Comparison of ENCODE assay signal across 17 mouse cellular contexts in genomic region chrX:69811798-69812197, GRCm38 (mm10).
"Had no signal": no experiment of that assay in that cellular context is flagged by ENCODE, and none has a peak within 500 bp of the region (broad histone marks: within the 10 kb centered on the region; RNA-seq: fewer than 3 reads in every experiment).

No protein-coding gene starts in this region.

- H3K27me3 ChIP-seq: liver, embryonic 15.5 days; midbrain, embryonic 13.5 days; neural tube, embryonic 12.5 days had no signal

- H3K4me1 ChIP-seq: limb, embryonic 10.5 days; liver, embryonic 15.5 days; midbrain, embryonic 13.5 days; neural tube, embryonic 12.5 days had no signal

- H3K9ac ChIP-seq: liver, embryonic 15.5 days; midbrain, embryonic 13.5 days; neural tube, embryonic 12.5 days had no signal

- H3K4me2 ChIP-seq: liver, embryonic 11.5 days; liver, embryonic 15.5 days; midbrain, embryonic 13.5 days; neural tube, embryonic 12.5 days had no signal

- ATAC-seq: lung, postnatal 0 days; midbrain, embryonic 13.5 days had no signal

- H3K9me3 ChIP-seq: limb, embryonic 10.5 days; liver, embryonic 15.5 days; midbrain, embryonic 13.5 days; neural tube, embryonic 12.5 days had no signal

- H3K36me3 ChIP-seq: limb, embryonic 10.5 days; liver, embryonic 15.5 days; midbrain, embryonic 13.5 days; neural tube, embryonic 12.5 days had no signal

- H3K4me3 ChIP-seq: left cerebral cortex, adult 2 months; limb, embryonic 10.5 days; liver, embryonic 15.5 days; midbrain, embryonic 13.5 days; neural tube, embryonic 12.5 days had no signal

- DNase-seq: kidney, adult 11 months; kidney, adult 9 months; kidney, postnatal 36 days; lung, adult 2 months; lung, postnatal 36 days; right cerebral cortex, postnatal 4 days; spleen, adult 18-20 months; thymus, adult 18-20 months; thymus, postnatal 14 days had no signal

- H3K27ac ChIP-seq: kidney, postnatal 0 days; left cerebral cortex, adult 2 months; limb, embryonic 10.5 days; liver, embryonic 15.5 days; midbrain, embryonic 13.5 days; neural tube, embryonic 12.5 days had no signal
